Mouse (Mus musculus): Measurements from ENCODE around the gene Reep1. TPM values are rescaled to one million over a fixed set of nuclear protein-coding genes. Genes with fewer than 3 reads are reported as not detected.
A peak's percentile ranks its signal among the peaks of the same experiment; 100 is the strongest.

Gene Reep1
- polyA plus RNA-seq, 2 experiments = 1.9 to 3.0 TPM

- Histone ChIP-seq H3K4me2 (ENCODE audit: low read depth) (no peak within 1 kb of the TSS), H3K36me3 (replicated peaks; ENCODE audit: control insufficient read depth, insufficient read depth, low read depth) (no peaks in the 10 kb centered on the region), H3K27ac (no peak within 1 kb of the TSS), H3K9ac (replicated peaks) (no peak within 1 kb of the TSS), H3K9me3 (ENCODE audit: control insufficient read depth, low read length) (no peaks in the 10 kb centered on the region), H3K4me1 (replicated peaks; ENCODE audit: control insufficient read depth in 2 of 2, insufficient read depth in 2 of 2, low read length in 1 of 2) (peaks cover 10 to 13% of the 10 kb centered on the region in 2 experiments), H3K27me3 (ENCODE audit: control insufficient read depth, insufficient read depth, low read length) (no peaks in the 10 kb centered on the region), H3K4me3 (ENCODE audit: insufficient read depth in 1 of 2, low read depth in 2 of 2, low read length in 2 of 2) (no peak within 1 kb of the TSS)
- DNase-seq (ENCODE audit: low read depth in 3 of 3, low spot score in 3 of 3) (no peak), ATAC-seq (ENCODE audit: insufficient read depth) (no peak)
- WGBS (ENCODE audit: insufficient replicate concordance) = 25% methylated on average over 1 of the region's 1 CpGs
- TF ChIP-seq CTCF (IDR thresholded peaks at IDR 0.05; ENCODE audit: low read depth) = no peak
- no peak for TF ChIP-seq EP300 (IDR thresholded peaks at IDR 0.05; ENCODE audit: low read depth)
Observed at GRCm38 (mm10) chr6:71826869-71827268, 119.5 kb downstream of the Reep1 start, which contains the start of gene Mrpl35. Gene Mrpl35 (minus strand): TSS chr6:71826969.

GRCm38 (mm10) chr6:71829768-71830167 is 122.4 kb downstream of the Reep1 start:
- peaks cover 4 to 8% of the 10 kb centered on the region in 2 experiments; a peak in 3 of 4 replicates for H3K4me1 ChIP-seq (replicated peaks; ENCODE audit: control insufficient read depth in 2 of 2, insufficient read depth in 2 of 2, low read length in 1 of 2)
- no peaks in the 10 kb centered on the region for H3K27me3 ChIP-seq (ENCODE audit: control insufficient read depth, insufficient read depth, low read length)
- DNase-seq (ENCODE audit: low read depth in 3 of 3, low spot score in 3 of 3) = no peak
- ATAC-seq (ENCODE audit: insufficient read depth) = no peak
- 77% methylated on average over 9 of the region's 9 CpGs for WGBS (ENCODE audit: insufficient replicate concordance)
- no peak overlapping the region for H3K9ac ChIP-seq (replicated peaks)
- H3K4me3 ChIP-seq (ENCODE audit: insufficient read depth in 1 of 2, low read depth in 2 of 2, low read length in 2 of 2) = no peak overlapping the region
- no peak for TF ChIP-seq EP300 (IDR thresholded peaks at IDR 0.05; ENCODE audit: low read depth)
- no peaks in the 10 kb centered on the region; the same call in 1 of the 2 replicates for H3K36me3 ChIP-seq (replicated peaks; ENCODE audit: control insufficient read depth, insufficient read depth, low read depth)
- H3K27ac ChIP-seq = no peak overlapping the region
- peak overlapping the region; percentile 83 for H3K4me2 ChIP-seq (ENCODE audit: low read depth)
- no peaks in the 10 kb centered on the region for H3K9me3 ChIP-seq (ENCODE audit: control insufficient read depth, low read length)

GRCm38 (mm10) chr6:71830690-71831580 is 123.6 kb downstream of the Reep1 start, which contains the start of gene Immt:
Gene Immt (plus strand): TSS chr6:71831331.
- peak within 1 kb of the TSS; percentile 94 for H3K27ac ChIP-seq
- ATAC-seq (ENCODE audit: insufficient read depth) = peak; percentile 98
- no peaks in the 10 kb centered on the region for H3K27me3 ChIP-seq (ENCODE audit: control insufficient read depth, insufficient read depth, low read length)
- H3K4me2 ChIP-seq (ENCODE audit: low read depth) = peak within 1 kb of the TSS; percentile 83
- WGBS (ENCODE audit: insufficient replicate concordance) = under 1% methylated on average over 64 of the region's 64 CpGs
- peaks cover 4 to 8% of the 10 kb centered on the region in 2 experiments; a peak in 3 of 4 replicates for H3K4me1 ChIP-seq (replicated peaks; ENCODE audit: control insufficient read depth in 2 of 2, insufficient read depth in 2 of 2, low read length in 1 of 2)
- H3K9me3 ChIP-seq (ENCODE audit: control insufficient read depth, low read length) = no peaks in the 10 kb centered on the region
- TF ChIP-seq CTCF (IDR thresholded peaks at IDR 0.05; ENCODE audit: low read depth) = peak; percentile 36; the same call in 1 of the 2 replicates
- no peak; the same call in 1 of the 2 replicates for TF ChIP-seq EP300 (IDR thresholded peaks at IDR 0.05; ENCODE audit: low read depth)
- peak within 1 kb of the TSS; percentile 85 to 95 for H3K4me3 ChIP-seq (ENCODE audit: insufficient read depth in 1 of 2, low read depth in 2 of 2, low read length in 2 of 2)
- peak within 1 kb of the TSS; percentile 93 for H3K9ac ChIP-seq (replicated peaks)
- DNase-seq (ENCODE audit: low read depth in 3 of 3, low spot score in 3 of 3) = peak; percentile 94 to 96 (median 94)
- H3K36me3 ChIP-seq (replicated peaks; ENCODE audit: control insufficient read depth, insufficient read depth, low read depth) = no peaks in the 10 kb centered on the region; the same call in 1 of the 2 replicates

- Histone ChIP-seq H3K9me3 (ENCODE audit: control insufficient read depth, low read length) (no peaks in the 10 kb centered on the region), H3K9ac (replicated peaks) (peak overlapping the region; percentile 93), H3K4me1 (replicated peaks; ENCODE audit: control insufficient read depth in 2 of 2, insufficient read depth in 2 of 2, low read length in 1 of 2) (peaks cover 6 to 14% of the 10 kb centered on the region in 2 experiments; a peak in 3 of 4 replicates), H3K4me3 (ENCODE audit: insufficient read depth in 1 of 2, low read depth in 2 of 2, low read length in 2 of 2) (peak overlapping the region; percentile 85 to 95), H3K27me3 (ENCODE audit: control insufficient read depth, insufficient read depth, low read length) (no peaks in the 10 kb centered on the region), H3K36me3 (replicated peaks; ENCODE audit: control insufficient read depth, insufficient read depth, low read depth) (no peaks in the 10 kb centered on the region; the same call in 1 of the 2 replicates), H3K4me2 (ENCODE audit: low read depth) (peak overlapping the region; percentile 83), H3K27ac (peak overlapping the region; percentile 94)
- peak; percentile 94 to 96 (median 95) for DNase-seq (ENCODE audit: low read depth in 3 of 3, low spot score in 3 of 3)
- under 1% methylated on average over 21 of the region's 21 CpGs for WGBS (ENCODE audit: insufficient replicate concordance)
- TF ChIP-seq CTCF (IDR thresholded peaks at IDR 0.05; ENCODE audit: low read depth) (no peak), EP300 (IDR thresholded peaks at IDR 0.05; ENCODE audit: low read depth) (0 out of 2 replicates have a peak, but pooled peaks have one; percentile 32)
- peak; percentile 98 for ATAC-seq (ENCODE audit: insufficient read depth)
Observed at GRCm38 (mm10) chr6:71831581-71831960, 124.2 kb downstream of the Reep1 start.

- no peak overlapping the region for H3K9ac ChIP-seq (replicated peaks)
- H3K27me3 ChIP-seq (ENCODE audit: control insufficient read depth, insufficient read depth, low read length) = no peaks in the 10 kb centered on the region
- peaks cover 3 to 21% of the 10 kb centered on the region in 2 experiments; a peak in 3 of 4 replicates for H3K4me1 ChIP-seq (replicated peaks; ENCODE audit: control insufficient read depth in 2 of 2, insufficient read depth in 2 of 2, low read length in 1 of 2)
- H3K4me3 ChIP-seq (ENCODE audit: insufficient read depth in 1 of 2, low read depth in 2 of 2, low read length in 2 of 2) = no peak overlapping the region
- DNase-seq (ENCODE audit: low read depth in 3 of 3, low spot score in 3 of 3) (no peak), ATAC-seq (ENCODE audit: insufficient read depth) (no peak)
- WGBS (ENCODE audit: insufficient replicate concordance) = 16% methylated on average over 2 of the region's 2 CpGs
- TF ChIP-seq EP300 (IDR thresholded peaks at IDR 0.05; ENCODE audit: low read depth) (no peak), CTCF (IDR thresholded peaks at IDR 0.05; ENCODE audit: low read depth) (no peak)
- no peaks in the 10 kb centered on the region; the same call in 1 of the 2 replicates for H3K36me3 ChIP-seq (replicated peaks; ENCODE audit: control insufficient read depth, insufficient read depth, low read depth)
- no peak overlapping the region for H3K27ac ChIP-seq
- no peaks in the 10 kb centered on the region for H3K9me3 ChIP-seq (ENCODE audit: control insufficient read depth, low read length)
- no peak overlapping the region for H3K4me2 ChIP-seq (ENCODE audit: low read depth)
Observed at GRCm38 (mm10) chr6:71836811-71837210, 129.4 kb downstream of the Reep1 start.
